Mouse (Mus musculus): ENCODE results near the gene Ccna1. TPM values are rescaled to one million over a fixed set of nuclear protein-coding genes. Genes with fewer than 3 reads are reported as not detected.

The Ccna1 gene
- total RNA-seq, 1 experiment, result 0.76 TPM

GRCm38 (mm10) chr3:55097186-55097585, 41.9 kb upstream of the Ccna1 start:
- DNase-seq (ENCODE audit: low read depth, low spot score), result no peak
- H3K9ac ChIP-seq (ENCODE audit: insufficient read depth, low read depth, low read length, poor library complexity, severe bottlenecking), result no peak overlapping the region
- TF ChIP-seq ZC3H11A (IDR thresholded peaks at IDR 0.05; ENCODE audit: borderline replicate concordance, low read depth, low read length) (no peak), CHD2 (IDR thresholded peaks at IDR 0.05; ENCODE audit: low read depth, low read length) (no peak), MAFK (IDR thresholded peaks at IDR 0.05; ENCODE audit: insufficient read depth, low read depth, low read length) (no peak), HCFC1 (IDR thresholded peaks at IDR 0.05; ENCODE audit: borderline replicate concordance, insufficient read depth, low read length) (no peak), ZNF384 (IDR thresholded peaks at IDR 0.05; ENCODE audit: low read depth, low read length) (no peak)
- H3K36me3 ChIP-seq (ENCODE audit: control insufficient read depth, insufficient read depth, low read length, poor library complexity, severe bottlenecking), result no peaks in the 10 kb centered on the region
- H3K9me3 ChIP-seq (ENCODE audit: control insufficient read depth, insufficient read depth, low read depth, low read length), result no peaks in the 10 kb centered on the region
- in situ Hi-C loops (cut with MboI; ENCODE audit: low sequenced_read_pairs in 2 of 2, unreplicated experiment in 2 of 2), result no loop called here
- no peak overlapping the region for H3K4me3 ChIP-seq (ENCODE audit: insufficient read depth in 1 of 2, low read depth in 1 of 2, low read length in 2 of 2, poor library complexity in 1 of 2, severe bottlenecking in 1 of 2)
- H3K27ac ChIP-seq (ENCODE audit: insufficient read depth, low read depth, low read length, poor library complexity, severe bottlenecking), result no peak overlapping the region
- peaks cover 0 to 3% of the 10 kb centered on the region in 2 experiments; a peak in 1 of 4 replicates for H3K4me1 ChIP-seq (ENCODE audit: control insufficient read depth in 2 of 2, insufficient read depth in 2 of 2, low read length in 2 of 2, poor library complexity in 1 of 2)

DNA sequence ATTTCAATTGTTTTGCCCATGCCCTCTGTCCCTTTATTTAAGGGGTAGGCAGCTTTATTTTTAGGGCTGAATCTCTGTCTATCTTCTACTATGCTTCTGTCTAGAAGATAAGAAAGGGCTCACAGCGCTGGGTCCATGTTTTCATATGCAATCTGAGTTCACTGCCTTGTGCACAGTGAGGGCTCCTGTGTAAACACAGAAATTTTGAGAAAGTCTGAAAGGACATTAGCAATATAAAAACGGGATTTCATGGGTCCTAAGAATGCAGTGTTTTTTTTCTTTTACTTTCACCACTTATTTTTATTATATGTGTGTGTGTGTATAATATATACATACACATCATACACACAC, 41.3 kb upstream of the Ccna1 start:
- in situ Hi-C loops (cut with MboI; ENCODE audit: low sequenced_read_pairs in 2 of 2, unreplicated experiment in 2 of 2), result no loop called here
- TF ChIP-seq CHD2 (IDR thresholded peaks at IDR 0.05; ENCODE audit: low read depth, low read length), result no peak
- TF ChIP-seq ZNF384 (IDR thresholded peaks at IDR 0.05; ENCODE audit: low read depth, low read length), result no peak
- TF ChIP-seq HCFC1 (IDR thresholded peaks at IDR 0.05; ENCODE audit: borderline replicate concordance, insufficient read depth, low read length), result no peak
- no peak for TF ChIP-seq MAFK (IDR thresholded peaks at IDR 0.05; ENCODE audit: insufficient read depth, low read depth, low read length)
- TF ChIP-seq ZC3H11A (IDR thresholded peaks at IDR 0.05; ENCODE audit: borderline replicate concordance, low read depth, low read length), result no peak

DNA sequence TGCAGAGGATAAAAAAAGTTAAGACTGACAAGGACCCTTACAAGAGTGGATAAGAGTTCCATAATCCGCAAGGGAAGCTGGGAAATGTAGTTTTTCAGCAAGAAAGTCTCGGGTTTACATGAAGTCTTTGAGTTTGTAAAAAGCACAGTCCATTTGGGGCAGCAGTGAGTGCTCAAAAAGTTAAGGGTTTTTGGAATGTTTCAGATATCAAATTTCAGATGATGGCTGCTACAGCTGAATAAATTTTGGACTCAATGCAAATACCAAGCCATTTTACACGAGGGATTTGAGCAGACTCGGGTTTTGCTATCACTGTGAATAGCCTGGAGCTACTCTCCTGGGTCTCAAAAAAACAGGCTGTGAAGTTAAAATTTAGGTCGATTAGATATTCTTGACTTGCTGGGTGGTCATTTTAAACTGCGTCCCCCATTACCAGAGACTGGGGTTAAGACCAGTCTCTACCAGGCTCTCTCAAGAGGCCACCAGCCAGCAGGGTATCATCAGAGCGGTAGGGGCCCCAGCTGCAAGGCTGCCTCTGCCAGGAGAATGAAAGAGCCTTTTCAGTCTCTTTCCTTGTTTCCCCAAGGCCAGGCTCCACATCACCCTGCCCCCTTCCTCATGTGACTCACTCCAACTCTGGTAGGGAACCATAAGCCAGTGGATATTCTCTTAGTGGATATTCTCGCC, 40.8 kb upstream of the Ccna1 start:
- peak; percentile 77 for TF ChIP-seq HCFC1 (IDR thresholded peaks at IDR 0.05; ENCODE audit: borderline replicate concordance, insufficient read depth, low read length)
- TF ChIP-seq ZC3H11A (IDR thresholded peaks at IDR 0.05; ENCODE audit: borderline replicate concordance, low read depth, low read length), result no peak
- Histone ChIP-seq H3K27ac (ENCODE audit: insufficient read depth, low read depth, low read length, poor library complexity, severe bottlenecking) (0 out of 2 replicates have a peak overlapping the region, but pooled peaks have one; percentile 6), H3K4me3 (ENCODE audit: insufficient read depth in 1 of 2, low read depth in 1 of 2, low read length in 2 of 2, poor library complexity in 1 of 2, severe bottlenecking in 1 of 2) (no peak overlapping the region), H3K4me1 (ENCODE audit: control insufficient read depth in 2 of 2, insufficient read depth in 2 of 2, low read length in 2 of 2, poor library complexity in 1 of 2) (peaks cover 0 to 3% of the 10 kb centered on the region in 2 experiments; a peak in 1 of 4 replicates), H3K9ac (ENCODE audit: insufficient read depth, low read depth, low read length, poor library complexity, severe bottlenecking) (no peak overlapping the region; the same call in 1 of the 2 replicates), H3K9me3 (ENCODE audit: control insufficient read depth, insufficient read depth, low read depth, low read length) (no peaks in the 10 kb centered on the region), H3K36me3 (ENCODE audit: control insufficient read depth, insufficient read depth, low read length, poor library complexity, severe bottlenecking) (no peaks in the 10 kb centered on the region)
- DNase-seq (ENCODE audit: low read depth, low spot score), result no peak
- in situ Hi-C loops (cut with MboI; ENCODE audit: low sequenced_read_pairs in 2 of 2, unreplicated experiment in 2 of 2), result no loop called here

More for the DNA sequence above, 41.3 kb upstream of the Ccna1 start:
- Histone ChIP-seq H3K27ac (ENCODE audit: insufficient read depth, low read depth, low read length, poor library complexity, severe bottlenecking) (0 out of 2 replicates have a peak overlapping the region, but pooled peaks have one; percentile 6), H3K4me3 (ENCODE audit: insufficient read depth in 1 of 2, low read depth in 1 of 2, low read length in 2 of 2, poor library complexity in 1 of 2, severe bottlenecking in 1 of 2) (no peak overlapping the region), H3K4me1 (ENCODE audit: control insufficient read depth in 2 of 2, insufficient read depth in 2 of 2, low read length in 2 of 2, poor library complexity in 1 of 2) (peaks cover 0 to 3% of the 10 kb centered on the region in 2 experiments; a peak in 1 of 4 replicates), H3K36me3 (ENCODE audit: control insufficient read depth, insufficient read depth, low read length, poor library complexity, severe bottlenecking) (no peaks in the 10 kb centered on the region), H3K9ac (ENCODE audit: insufficient read depth, low read depth, low read length, poor library complexity, severe bottlenecking) (no peak overlapping the region), H3K9me3 (ENCODE audit: control insufficient read depth, insufficient read depth, low read depth, low read length) (no peaks in the 10 kb centered on the region)
- no peak for DNase-seq (ENCODE audit: low read depth, low spot score)

DNA sequence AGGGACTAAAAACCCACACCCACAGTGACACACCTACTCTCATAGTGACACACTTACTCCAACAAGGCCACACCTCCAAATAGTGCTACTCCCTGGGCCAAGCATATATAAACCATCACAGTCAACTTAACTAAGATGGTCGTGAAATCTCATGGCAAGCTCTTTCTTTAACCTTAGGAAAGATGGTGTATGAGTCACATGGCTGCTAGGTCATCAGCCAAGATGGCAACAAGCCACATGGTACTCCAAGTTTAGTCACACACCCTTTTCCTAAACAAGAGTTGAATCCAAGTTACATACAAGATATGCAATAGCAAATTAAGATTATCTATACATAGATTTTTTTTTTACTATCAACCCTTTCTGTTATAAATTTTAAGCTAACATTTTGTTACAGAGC, 37.9 kb upstream of the Ccna1 start:
- no peak overlapping the region for H3K4me3 ChIP-seq (ENCODE audit: insufficient read depth in 1 of 2, low read depth in 1 of 2, low read length in 2 of 2, poor library complexity in 1 of 2, severe bottlenecking in 1 of 2)
- no peak overlapping the region for H3K9ac ChIP-seq (ENCODE audit: insufficient read depth, low read depth, low read length, poor library complexity, severe bottlenecking)
- no peak for DNase-seq (ENCODE audit: low read depth, low spot score)
- no peak overlapping the region for H3K27ac ChIP-seq (ENCODE audit: insufficient read depth, low read depth, low read length, poor library complexity, severe bottlenecking)
- no peaks in the 10 kb centered on the region for H3K36me3 ChIP-seq (ENCODE audit: control insufficient read depth, insufficient read depth, low read length, poor library complexity, severe bottlenecking)
- no peak for TF ChIP-seq ZNF384 (IDR thresholded peaks at IDR 0.05; ENCODE audit: low read depth, low read length)
- no peak for TF ChIP-seq HCFC1 (IDR thresholded peaks at IDR 0.05; ENCODE audit: borderline replicate concordance, insufficient read depth, low read length)
- no peak for TF ChIP-seq CHD2 (IDR thresholded peaks at IDR 0.05; ENCODE audit: low read depth, low read length)
- TF ChIP-seq MAFK (IDR thresholded peaks at IDR 0.05; ENCODE audit: insufficient read depth, low read depth, low read length), result no peak
- TF ChIP-seq ZC3H11A (IDR thresholded peaks at IDR 0.05; ENCODE audit: borderline replicate concordance, low read depth, low read length), result no peak
- peaks cover 0 to 3% of the 10 kb centered on the region in 2 experiments; a peak in 1 of 4 replicates for H3K4me1 ChIP-seq (ENCODE audit: control insufficient read depth in 2 of 2, insufficient read depth in 2 of 2, low read length in 2 of 2, poor library complexity in 1 of 2)
- H3K9me3 ChIP-seq (ENCODE audit: control insufficient read depth, insufficient read depth, low read depth, low read length), result no peaks in the 10 kb centered on the region
- in situ Hi-C loops (cut with MboI; ENCODE audit: low sequenced_read_pairs in 2 of 2, unreplicated experiment in 2 of 2), result no loop called here
